Mouse (Mus musculus) liver, embryonic 11.5 days (tissue): ENCODE data around the gene Mbd5. TPM values are rescaled to one million over a fixed set of nuclear protein-coding genes. Genes with fewer than 3 reads are reported as not detected.

Source experiments
- ATAC-seq: fragments of 200-750 bp; cut with Nextera tagmentation; replicated peaks from 2 replicates; pipeline ENCODE4 v1.8.0; 2017; ENCODE audit warnings: moderate number of reproducible peaks, mild to moderate bottlenecking, moderate TSS enrichment, moderate library complexity; ENCODE audit not compliant: low FRiP score
- DNase-seq: peaks from one replicate; pipeline ENCODE4 v3.0.0-alpha.2; 2017; ENCODE audit warnings: low spot score
- H3K27ac ChIP-seq: fragments of 300-500 bp; sonication (generic); 2 replicates; pipeline ENCODE4 v1.5.1; 2014; ENCODE audit warnings: mild to moderate bottlenecking, low read depth, low read length, control low read depth
- H3K27me3 ChIP-seq: fragments of 300-500 bp; sonication (generic); replicated peaks from 2 replicates; pipeline ENCODE4 v1.6.1; 2014; ENCODE audit warnings: low read length, mixed read lengths; ENCODE audit not compliant: control insufficient read depth, insufficient read depth
- H3K36me3 ChIP-seq: fragments of 300-500 bp; sonication (generic); 2 replicates; pipeline ENCODE4 v1.6.1; 2014; ENCODE audit warnings: mild to moderate bottlenecking, low read length, moderate library complexity, mixed read lengths; ENCODE audit not compliant: control insufficient read depth, insufficient read depth
- H3K4me1 ChIP-seq: fragments of 300-500 bp; sonication (generic); replicated peaks from 2 replicates; pipeline ENCODE4 v1.6.1; 2014; ENCODE audit warnings: low read length, mixed read lengths; ENCODE audit not compliant: control insufficient read depth, insufficient read depth
- H3K4me2 ChIP-seq: fragments of 300-500 bp; sonication (generic); 2 replicates; pipeline ENCODE4 v1.6.1; 2014; ENCODE audit warnings: mild to moderate bottlenecking, control low read depth, moderate library complexity
- H3K4me3 ChIP-seq: fragments of 300-500 bp; sonication (generic); 2 replicates; pipeline ENCODE4 v1.5.1; 2014; ENCODE audit warnings: low read depth, low read length, control low read depth
- H3K9ac ChIP-seq: fragments of 300-500 bp; sonication (generic); 2 replicates; pipeline ENCODE4 v1.6.1; 2014; ENCODE audit warnings: low read depth, low read length, control low read depth
- H3K9me3 ChIP-seq: fragments of 300-500 bp; sonication (generic); 2 replicates; pipeline ENCODE4 v1.6.1; 2016; ENCODE audit warnings: low read length, inconsistent platforms, mixed read lengths; ENCODE audit not compliant: control insufficient read depth
- WGBS: fragments of 180-500 bp; shearing (Covaris S2); extraction: QIAGEN DNeasy Blood & Tissue Kit; methylation state at CpG from one replicate; pipeline ENCODE4 v1.1.7; 2014; 5-methylcytosine and 5-hydroxymethylcytosine counted together
- polyA plus RNA-seq: library from polyadenylated mRNA; unstranded; fragments of >200 nt; fragmentation: Nextera tagmentation; extraction: Ambion mirVana; gene quantifications from 2 replicates; pipeline ENCODE4 v1.2.1, GENCODE M21; 2014

Gene Mbd5
- polyA plus RNA-seq, 1 experiment from 2014 or later: 17.7 TPM

GRCm38 (mm10) chr2:49359706-49360105 lies 410.4 kb downstream of the Mbd5 start:
- no peak for DNase-seq
- 62% methylated on average over 4 of the region's 4 CpGs for WGBS
- no peak overlapping the region for H3K9ac ChIP-seq

DNA sequence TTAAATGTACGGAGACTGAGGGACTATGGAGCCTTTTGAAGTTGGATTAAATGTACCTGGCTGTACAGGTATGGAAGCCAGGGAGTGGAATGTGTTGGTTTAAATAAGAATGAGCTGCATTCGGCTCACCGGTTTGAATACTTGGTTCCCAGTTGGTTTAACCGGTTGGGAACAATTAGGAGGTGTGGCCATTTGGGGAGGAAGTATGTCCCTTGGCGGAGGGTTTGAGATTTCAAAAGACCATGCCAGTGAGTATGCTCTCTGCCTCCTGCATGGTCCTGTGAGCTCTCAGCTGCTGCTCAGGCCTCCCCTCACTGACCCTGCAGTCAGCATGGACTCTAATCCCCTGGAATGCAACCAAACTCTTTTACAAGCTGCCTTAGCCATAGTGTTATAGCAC lies 415.2 kb downstream of the Mbd5 start:
- H3K36me3 ChIP-seq: no peaks in the 10 kb centered on the region
- no peak overlapping the region for H3K9ac ChIP-seq
- WGBS: 37% methylated on average over 5 of the region's 5 CpGs
- no peak overlapping the region for H3K4me2 ChIP-seq
- no peaks in the 10 kb centered on the region for H3K9me3 ChIP-seq
- no peak for ATAC-seq
- H3K4me3 ChIP-seq: no peak overlapping the region
- H3K27me3 ChIP-seq: no peaks in the 10 kb centered on the region
- no peaks in the 10 kb centered on the region for H3K4me1 ChIP-seq
- DNase-seq: no peak
- no peak overlapping the region for H3K27ac ChIP-seq

More at GRCm38 (mm10) chr2:49359706-49360105, 410.4 kb downstream of the Mbd5 start:
- Histone ChIP-seq H3K36me3 (no peaks in the 10 kb centered on the region), H3K27me3 (no peaks in the 10 kb centered on the region), H3K4me2 (no peak overlapping the region), H3K4me3 (no peak overlapping the region), H3K4me1 (no peaks in the 10 kb centered on the region), H3K27ac (no peak overlapping the region), H3K9me3 (no peaks in the 10 kb centered on the region)
- ATAC-seq: no peak

DNA sequence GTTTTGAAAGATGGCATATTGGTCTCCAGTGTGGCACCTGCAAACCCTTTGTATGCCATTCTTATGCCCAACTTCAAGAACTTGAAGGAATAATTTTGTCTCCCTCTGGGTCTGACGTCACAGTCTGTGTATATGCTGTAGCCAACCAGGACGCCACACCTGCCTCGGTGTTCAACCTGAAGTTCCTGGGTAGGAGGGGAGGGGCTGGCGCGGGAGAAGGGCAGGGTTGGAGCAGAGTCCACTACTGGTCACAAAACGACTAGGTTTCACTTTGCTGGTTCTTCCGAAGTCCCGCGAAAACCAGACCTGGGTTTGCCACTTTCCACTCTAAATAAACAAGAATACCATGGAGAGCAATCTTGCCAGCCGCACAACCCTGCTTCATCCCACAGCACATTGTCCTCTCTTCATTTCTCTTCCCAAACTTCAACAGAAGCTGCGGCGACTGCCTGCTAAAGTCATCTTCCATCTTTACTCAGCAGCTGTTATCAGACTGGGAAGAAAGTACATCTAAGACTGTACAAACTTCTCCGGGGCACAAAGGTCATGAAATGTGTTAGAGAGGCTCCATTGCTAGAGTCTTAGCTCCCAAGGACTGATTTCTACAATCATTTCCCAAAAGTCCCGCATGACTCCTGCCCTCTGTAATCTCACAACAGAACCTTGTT lies 417.7 kb downstream of the Mbd5 start:
- no peak overlapping the region for H3K9ac ChIP-seq
- H3K4me1 ChIP-seq: no peaks in the 10 kb centered on the region
- no peak overlapping the region for H3K4me3 ChIP-seq
- H3K27ac ChIP-seq: no peak overlapping the region
- H3K27me3 ChIP-seq: no peaks in the 10 kb centered on the region
- H3K4me2 ChIP-seq: no peak overlapping the region
- WGBS: 82% methylated on average over 14 of the region's 14 CpGs
- no peak for ATAC-seq
- no peak for DNase-seq
- no peaks in the 10 kb centered on the region for H3K36me3 ChIP-seq
- H3K9me3 ChIP-seq: no peaks in the 10 kb centered on the region

- WGBS: 60% methylated on average over 17 of the region's 17 CpGs
These were observed 418.2 kb downstream of the Mbd5 start for GRCm38 (mm10) chr2:49367546-49367917.

GRCm38 (mm10) chr2:49371632-49372031 lies 422.3 kb downstream of the Mbd5 start:
- Histone ChIP-seq H3K4me1 (no peaks in the 10 kb centered on the region), H3K27ac (no peak overlapping the region), H3K9me3 (no peaks in the 10 kb centered on the region), H3K27me3 (no peaks in the 10 kb centered on the region), H3K4me2 (no peak overlapping the region), H3K4me3 (no peak overlapping the region), H3K36me3 (no peaks in the 10 kb centered on the region), H3K9ac (no peak overlapping the region)
- DNase-seq (no peak), ATAC-seq (no peak)
- WGBS: 78% methylated on average over 5 of the region's 5 CpGs

More at GRCm38 (mm10) chr2:49367546-49367917, 418.2 kb downstream of the Mbd5 start:
- H3K27ac ChIP-seq: no peak overlapping the region
- no peaks in the 10 kb centered on the region for H3K9me3 ChIP-seq
- no peaks in the 10 kb centered on the region for H3K4me1 ChIP-seq
- no peak overlapping the region for H3K9ac ChIP-seq
- no peaks in the 10 kb centered on the region for H3K36me3 ChIP-seq
- ATAC-seq (no peak), DNase-seq (no peak)
- no peaks in the 10 kb centered on the region for H3K27me3 ChIP-seq
- H3K4me2 ChIP-seq: no peak overlapping the region
- H3K4me3 ChIP-seq: no peak overlapping the region

GRCm38 (mm10) chr2:49372586-49372985 lies 423.3 kb downstream of the Mbd5 start:
- Histone ChIP-seq H3K4me1 (no peaks in the 10 kb centered on the region), H3K27me3 (no peaks in the 10 kb centered on the region), H3K36me3 (no peaks in the 10 kb centered on the region), H3K27ac (no peak overlapping the region), H3K4me3 (no peak overlapping the region), H3K9ac (no peak overlapping the region), H3K4me2 (no peak overlapping the region), H3K9me3 (no peaks in the 10 kb centered on the region)
- DNase-seq: no peak
- ATAC-seq: no peak
- WGBS: 31% methylated on average over 3 of the region's 3 CpGs

Other genes with a start within 250 kb of the Mbd5 start
- 7.1 and 8.2 TPM in 2 replicates for gene Acvr2a, start 135.4 kb upstream of the Mbd5 start, polyA plus RNA-seq
- 92.0 and 103 TPM in 2 replicates for gene Orc4, start 769 bp downstream of the Mbd5 start, polyA plus RNA-seq